Mouse (Mus musculus) hindbrain, postnatal 0 days (tissue): ENCODE data around the gene Frmd4b. TPM values are rescaled to one million over a fixed set of nuclear protein-coding genes. Genes with fewer than 3 reads are reported as not detected.
A peak's percentile ranks its signal among the peaks of the same experiment; 100 is the strongest.

Source experiments
- ATAC-seq: fragments of 200-750 bp; cut with Nextera tagmentation; 2 replicates; pipeline ENCODE4 v1.8.0; 2017; ENCODE audit warnings: mild to moderate bottlenecking, moderate TSS enrichment, moderate library complexity
- DNase-seq: peaks from one replicate; pipeline ENCODE4 v3.0.0-alpha.2; 2015; ENCODE audit warnings: low spot score
- H3K27ac ChIP-seq: fragments of 300-500 bp; sonication (generic); 2 replicates; pipeline ENCODE4 v1.5.1; 2014; ENCODE audit warnings: mild to moderate bottlenecking
- H3K27me3 ChIP-seq: fragments of 300-500 bp; sonication (generic); 2 replicates; pipeline ENCODE4 v1.6.1; 2014; ENCODE audit warnings: low read length, mixed read lengths; ENCODE audit not compliant: insufficient read depth
- H3K36me3 ChIP-seq: fragments of 300-500 bp; sonication (generic); 2 replicates; pipeline ENCODE4 v1.6.1; 2014; ENCODE audit warnings: low read length, mixed read lengths; ENCODE audit not compliant: insufficient read depth
- H3K4me1 ChIP-seq: fragments of 300-500 bp; sonication (generic); 2 replicates; pipeline ENCODE4 v1.6.1; 2014; ENCODE audit warnings: antibody characterized with exemption, low read length, mixed read lengths; ENCODE audit not compliant: insufficient read depth
- H3K4me2 ChIP-seq: fragments of 300-500 bp; sonication (generic); 2 replicates; pipeline ENCODE4 v1.6.1; 2014; ENCODE audit warnings: low read depth, mild to moderate bottlenecking, low read length, moderate library complexity, mixed read lengths
- H3K4me3 ChIP-seq: fragments of 300-500 bp; sonication (generic); 2 replicates; pipeline ENCODE4 v1.5.1; 2014; ENCODE audit warnings: low read length
- H3K9ac ChIP-seq: fragments of 300-500 bp; sonication (generic); replicated peaks from 2 replicates; pipeline ENCODE4 v1.6.1; 2014; ENCODE audit warnings: mild to moderate bottlenecking, low read length, moderate library complexity, mixed read lengths
- H3K9me3 ChIP-seq: fragments of 300-500 bp; sonication (generic); 2 replicates; pipeline ENCODE4 v1.6.1; 2016; ENCODE audit warnings: low read length, mixed read lengths
- CTCF ChIP-seq: IDR thresholded peaks from 2 replicates; pipeline ENCODE4 v1.5.1; 2016; ENCODE audit warnings: antibody characterized with exemption, control low read depth, low read depth
- WGBS: fragments of 180-500 bp; shearing (Covaris S2); extraction: QIAGEN DNeasy Blood & Tissue Kit; methylation state at CpG from one replicate; pipeline ENCODE4 v1.1.7; 2014; 5-methylcytosine and 5-hydroxymethylcytosine counted together
- polyA plus RNA-seq: library from polyadenylated mRNA; unstranded; fragments of >200 nt; fragmentation: Nextera tagmentation; extraction: Ambion mirVana; gene quantifications from 2 replicates; pipeline ENCODE4 v1.2.1, GENCODE M21; 2015
- total RNA-seq: library from RNA; depleted of rRNA; stranded (reverse); fragments of >200 nt; gene quantifications from 2 replicates; pipeline ENCODE4 v1.2.3, GENCODE M21; 2014

Gene Frmd4b
- total and polyA plus RNA-seq, 2 experiments from 2014 or later: 12.6 to 20.2 TPM

GRCm38 (mm10) chr6:97278014-97278787 is 339.1 kb downstream of the Frmd4b start:
- Histone ChIP-seq H3K4me1 (peaks cover 9% of the 10 kb centered on the region; the same call in 1 of the 2 replicates), H3K9me3 (no peaks in the 10 kb centered on the region), H3K27ac (no peak overlapping the region), H3K9ac (no peak overlapping the region), H3K27me3 (no peaks in the 10 kb centered on the region), H3K4me2 (peak overlapping the region; percentile 51), H3K36me3 (no peaks in the 10 kb centered on the region), H3K4me3 (peak overlapping the region; percentile 16; the same call in 1 of the 2 replicates)
- TF ChIP-seq CTCF: peak; percentile 90
- peak; percentile 89 for DNase-seq
- ATAC-seq: peak; percentile 80
- 4% methylated on average over 19 of the region's 19 CpGs for WGBS

DNA sequence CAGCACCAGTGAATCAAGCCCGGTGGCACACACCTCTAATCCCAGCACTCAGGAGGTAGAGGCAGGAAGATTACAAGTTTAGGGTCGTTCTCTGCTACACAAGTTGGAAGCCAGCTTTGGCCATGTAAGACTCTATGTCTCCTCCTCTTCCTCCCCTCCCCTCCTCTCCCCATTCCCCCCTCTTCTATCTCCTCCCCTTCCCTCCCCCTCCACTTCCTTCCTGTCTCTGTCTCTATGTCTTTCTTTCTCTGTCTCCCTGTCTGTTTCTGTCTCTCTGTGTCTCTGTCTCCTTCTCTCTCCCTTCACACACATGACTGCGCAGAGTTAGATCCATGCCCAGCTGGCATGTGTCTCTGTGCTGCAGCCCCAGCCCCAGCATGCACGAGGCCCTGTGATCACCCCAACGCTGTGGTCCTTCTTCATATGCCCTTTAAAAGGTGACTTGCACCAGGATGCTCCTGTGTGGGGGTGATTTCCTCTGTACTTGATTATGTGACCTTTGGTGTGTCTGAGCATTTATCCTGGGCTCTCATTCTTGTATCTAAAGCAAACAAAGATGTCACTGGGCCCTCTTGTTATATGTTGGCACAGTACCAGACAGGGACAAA is 340.3 kb downstream of the Frmd4b start:
- Histone ChIP-seq H3K27me3 (no peaks in the 10 kb centered on the region), H3K4me3 (no peak overlapping the region), H3K4me2 (no peak overlapping the region), H3K4me1 (peaks cover 9% of the 10 kb centered on the region; the same call in 1 of the 2 replicates), H3K27ac (no peak overlapping the region), H3K9me3 (no peaks in the 10 kb centered on the region), H3K9ac (no peak overlapping the region), H3K36me3 (no peaks in the 10 kb centered on the region)
- ATAC-seq (no peak), DNase-seq (no peak)
- TF ChIP-seq CTCF: no peak
- WGBS: 62% methylated on average over 5 of the region's 5 CpGs

DNA sequence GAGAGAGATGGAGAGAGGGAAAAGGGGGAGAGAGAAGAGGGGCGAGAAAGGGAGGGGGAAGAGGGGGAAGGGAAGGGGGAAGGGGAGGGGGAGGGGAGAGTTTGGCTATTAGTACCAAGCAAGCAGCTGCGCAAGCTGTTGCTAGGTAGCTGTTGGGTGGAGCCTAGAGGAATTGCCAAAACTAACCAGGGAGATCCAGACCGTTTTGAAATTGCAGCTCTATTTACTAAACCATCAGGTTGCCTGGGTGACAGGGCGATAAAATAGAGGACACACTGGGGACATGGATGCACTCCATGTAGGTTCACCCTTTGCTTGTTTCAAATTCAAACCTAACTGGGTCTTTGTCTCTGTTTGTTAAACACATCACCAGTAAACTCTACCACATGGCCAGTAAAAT is 341.0 kb downstream of the Frmd4b start:
- Histone ChIP-seq H3K4me1 (peaks cover 9% of the 10 kb centered on the region; the same call in 1 of the 2 replicates), H3K4me2 (peak overlapping the region; percentile 36; the same call in 1 of the 2 replicates), H3K9ac (no peak overlapping the region), H3K4me3 (no peak overlapping the region), H3K27me3 (no peaks in the 10 kb centered on the region), H3K27ac (no peak overlapping the region), H3K36me3 (no peaks in the 10 kb centered on the region), H3K9me3 (no peaks in the 10 kb centered on the region)
- DNase-seq (peak; percentile 43), ATAC-seq (0 out of 2 replicates have a peak, but pooled peaks have one; percentile 22)
- WGBS: 10% methylated on average over 4 of the region's 4 CpGs
- no peak for TF ChIP-seq CTCF

DNA sequence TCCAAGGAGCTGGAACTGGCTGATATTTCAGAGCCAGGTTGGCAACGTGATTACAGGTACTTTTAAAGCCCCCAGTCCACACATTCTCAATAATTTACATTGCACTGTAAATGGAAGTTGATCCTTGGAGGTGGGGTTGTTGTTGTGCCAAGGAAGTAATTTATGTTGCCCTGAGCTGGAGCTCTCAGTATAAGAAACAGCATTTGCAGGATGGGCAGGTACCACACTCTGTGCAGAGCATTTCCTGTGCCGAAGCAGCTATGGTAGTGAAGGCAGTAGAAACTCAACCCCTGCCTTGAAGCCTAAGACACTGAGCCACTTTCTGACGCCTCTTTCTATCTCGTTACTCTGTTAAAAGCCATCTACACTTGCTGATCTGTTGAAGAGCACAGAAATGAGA is 341.6 kb downstream of the Frmd4b start:
- H3K36me3 ChIP-seq: no peaks in the 10 kb centered on the region
- 46% methylated on average over 4 of the region's 4 CpGs for WGBS
- no peak overlapping the region for H3K9ac ChIP-seq
- H3K4me1 ChIP-seq: peaks cover 9% of the 10 kb centered on the region; the same call in 1 of the 2 replicates
- peak overlapping the region; percentile 36; the same call in 1 of the 2 replicates for H3K4me2 ChIP-seq
- H3K27me3 ChIP-seq: no peaks in the 10 kb centered on the region
- no peak overlapping the region for H3K27ac ChIP-seq
- DNase-seq (no peak), ATAC-seq (no peak)
- TF ChIP-seq CTCF: no peak
- no peak overlapping the region for H3K4me3 ChIP-seq
- no peaks in the 10 kb centered on the region for H3K9me3 ChIP-seq

- Histone ChIP-seq H3K27ac (no peak overlapping the region), H3K4me3 (no peak overlapping the region), H3K9ac (no peak overlapping the region), H3K9me3 (no peaks in the 10 kb centered on the region), H3K4me2 (no peak overlapping the region), H3K27me3 (no peaks in the 10 kb centered on the region), H3K36me3 (no peaks in the 10 kb centered on the region), H3K4me1 (peaks cover 9% of the 10 kb centered on the region; the same call in 1 of the 2 replicates)
- WGBS: 83% methylated on average over 3 of the region's 3 CpGs
- DNase-seq (no peak), ATAC-seq (no peak)
- no peak for TF ChIP-seq CTCF
Observed at GRCm38 (mm10) chr6:97273777-97274176, 343.6 kb downstream of the Frmd4b start.

DNA sequence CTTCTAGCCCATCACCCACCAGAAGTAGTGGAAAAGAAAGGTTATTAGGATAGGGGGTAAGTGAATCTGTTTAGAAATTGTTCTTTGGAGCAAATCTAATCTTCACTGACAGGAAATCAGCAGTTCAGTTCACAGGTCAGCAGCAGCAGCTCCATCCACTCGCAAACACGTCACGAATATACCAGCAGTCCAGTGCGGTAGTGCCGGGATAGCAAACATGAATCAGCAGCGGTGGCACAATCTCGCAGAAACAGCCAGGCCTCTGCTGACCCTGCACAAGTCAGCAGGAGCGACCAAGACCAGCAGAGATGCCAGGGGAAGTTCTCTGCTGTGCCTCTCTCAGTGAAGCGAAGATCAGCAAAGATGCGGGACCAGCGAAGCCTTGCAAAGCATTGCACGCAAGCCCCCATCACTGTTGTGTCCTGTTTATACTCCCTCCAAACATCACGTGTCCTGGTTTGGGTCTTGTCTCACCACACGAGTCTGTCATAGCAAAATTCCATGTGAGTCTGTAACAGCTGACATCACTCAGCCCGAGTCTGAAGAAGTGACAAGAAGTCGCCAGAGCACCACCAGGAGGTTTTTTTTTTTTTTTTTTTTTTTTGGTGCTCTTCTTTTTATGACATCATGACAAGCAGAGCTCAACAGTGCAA is 344.2 kb downstream of the Frmd4b start:
- Histone ChIP-seq H3K9ac (no peak overlapping the region), H3K27ac (no peak overlapping the region), H3K27me3 (no peaks in the 10 kb centered on the region), H3K4me1 (peaks cover 5% of the 10 kb centered on the region; the same call in 1 of the 2 replicates), H3K36me3 (no peaks in the 10 kb centered on the region), H3K4me3 (no peak overlapping the region), H3K4me2 (no peak overlapping the region), H3K9me3 (no peaks in the 10 kb centered on the region)
- DNase-seq: no peak
- WGBS: 83% methylated on average over 16 of the region's 16 CpGs
- TF ChIP-seq CTCF: no peak
- no peak for ATAC-seq
